Mouse (Mus musculus) heart, embryonic 11.5 days (tissue): ENCODE results near the gene Mepe. TPM values are rescaled to one million over a fixed set of nuclear protein-coding genes. Genes with fewer than 3 reads are reported as not detected.

Experiments used
- ATAC-seq: fragments of 200-750 bp; cut with Nextera tagmentation; replicated peaks from 2 replicates; pipeline ENCODE4 v1.8.0; 2017; ENCODE audit warnings: moderate library complexity; ENCODE audit not compliant: insufficient number of reproducible peaks, low FRiP score, low TSS enrichment
- H3K27ac ChIP-seq: fragments of 300-500 bp; sonication (generic); 2 replicates; pipeline ENCODE4 v1.5.1; 2014; ENCODE audit warnings: mild to moderate bottlenecking, low read depth, low read length
- H3K27me3 ChIP-seq: fragments of 300-500 bp; sonication (generic); 2 replicates; pipeline ENCODE4 v1.6.1; 2014; ENCODE audit warnings: mild to moderate bottlenecking, low read length, mixed read lengths; ENCODE audit not compliant: control insufficient read depth, insufficient read depth
- H3K36me3 ChIP-seq: fragments of 300-500 bp; sonication (generic); 2 replicates; pipeline ENCODE4 v1.6.1; 2014; ENCODE audit warnings: mild to moderate bottlenecking, low read length, moderate library complexity, mixed read lengths; ENCODE audit not compliant: control insufficient read depth, insufficient read depth
- H3K4me1 ChIP-seq: fragments of 300-500 bp; sonication (generic); 2 replicates; pipeline ENCODE4 v1.6.1; 2014; ENCODE audit warnings: low read length; ENCODE audit not compliant: control insufficient read depth, insufficient read depth
- H3K4me2 ChIP-seq: fragments of 300-500 bp; sonication (generic); 2 replicates; pipeline ENCODE4 v1.6.1; 2014; ENCODE audit warnings: mild to moderate bottlenecking, moderate library complexity
- H3K4me3 ChIP-seq: fragments of 300-500 bp; sonication (generic); 2 replicates; pipeline ENCODE4 v1.5.1; 2014; ENCODE audit warnings: low read depth, low read length
- H3K9ac ChIP-seq: fragments of 300-500 bp; sonication (generic); 2 replicates; pipeline ENCODE4 v1.6.1; 2014; ENCODE audit warnings: mild to moderate bottlenecking, low read depth, low read length, moderate library complexity
- H3K9me3 ChIP-seq: fragments of 300-500 bp; sonication (generic); replicated peaks from 2 replicates; pipeline ENCODE4 v1.6.1; 2016; ENCODE audit warnings: low read length; ENCODE audit not compliant: control insufficient read depth
- WGBS: fragments of 180-500 bp; shearing (Covaris S2); extraction: QIAGEN DNeasy Blood & Tissue Kit; methylation state at CpG from one replicate; pipeline ENCODE4 v1.1.7; 2014; ENCODE audit not compliant: insufficient replicate concordance; 5-methylcytosine and 5-hydroxymethylcytosine counted together
- polyA plus RNA-seq: library from polyadenylated mRNA; unstranded; fragments of >200 nt; fragmentation: Nextera tagmentation; extraction: Ambion mirVana; gene quantifications from 2 replicates; pipeline ENCODE4 v1.2.1, GENCODE M21; 2014

Mepe gene
- polyA plus RNA-seq, 1 experiment from 2014 or later = not detected

GRCm38 (mm10) chr5:104370580-104370979 is 45.5 kb downstream of the Mepe start:
- no peak overlapping the region for H3K4me3 ChIP-seq
- 73% methylated on average over 5 of the region's 5 CpGs for WGBS
- no peak for ATAC-seq
- H3K27me3 ChIP-seq = no peaks in the 10 kb centered on the region
- no peak overlapping the region for H3K27ac ChIP-seq
- no peak overlapping the region for H3K4me2 ChIP-seq
- no peaks in the 10 kb centered on the region; the same call in 1 of the 2 replicates for H3K4me1 ChIP-seq
- no peaks in the 10 kb centered on the region for H3K36me3 ChIP-seq
- no peaks in the 10 kb centered on the region for H3K9me3 ChIP-seq
- no peak overlapping the region for H3K9ac ChIP-seq

GRCm38 (mm10) chr5:104371284-104371683 is 46.2 kb downstream of the Mepe start:
- H3K9ac ChIP-seq = no peak overlapping the region
- no peaks in the 10 kb centered on the region for H3K9me3 ChIP-seq
- no peaks in the 10 kb centered on the region for H3K27me3 ChIP-seq
- H3K4me1 ChIP-seq = no peaks in the 10 kb centered on the region; the same call in 1 of the 2 replicates
- no peak overlapping the region for H3K4me2 ChIP-seq
- no peaks in the 10 kb centered on the region for H3K36me3 ChIP-seq
- WGBS = 88% methylated on average over 4 of the region's 4 CpGs
- H3K4me3 ChIP-seq = no peak overlapping the region
- no peak for ATAC-seq
- no peak overlapping the region for H3K27ac ChIP-seq

GRCm38 (mm10) chr5:104373648-104374307 is 48.6 kb downstream of the Mepe start:
- no peaks in the 10 kb centered on the region for H3K36me3 ChIP-seq
- no peak for ATAC-seq
- no peaks in the 10 kb centered on the region for H3K9me3 ChIP-seq
- 82% methylated on average over 4 of the region's 4 CpGs for WGBS
- no peaks in the 10 kb centered on the region for H3K27me3 ChIP-seq
- H3K27ac ChIP-seq = no peak overlapping the region
- H3K9ac ChIP-seq = no peak overlapping the region
- no peak overlapping the region for H3K4me3 ChIP-seq
- no peaks in the 10 kb centered on the region; the same call in 1 of the 2 replicates for H3K4me1 ChIP-seq
- no peak overlapping the region for H3K4me2 ChIP-seq

- no peak overlapping the region for H3K4me2 ChIP-seq
- no peaks in the 10 kb centered on the region for H3K36me3 ChIP-seq
- H3K9ac ChIP-seq = no peak overlapping the region
- H3K27ac ChIP-seq = no peak overlapping the region
- H3K9me3 ChIP-seq = no peaks in the 10 kb centered on the region
- no peaks in the 10 kb centered on the region for H3K27me3 ChIP-seq
- ATAC-seq = no peak
- H3K4me3 ChIP-seq = no peak overlapping the region
- H3K4me1 ChIP-seq = no peaks in the 10 kb centered on the region; the same call in 1 of the 2 replicates
- 49% methylated on average over 6 of the region's 6 CpGs for WGBS
Measured at GRCm38 (mm10) chr5:104374308-104374660, 49.2 kb downstream of the Mepe start.

- no peaks in the 10 kb centered on the region for H3K9me3 ChIP-seq
- no peaks in the 10 kb centered on the region for H3K36me3 ChIP-seq
- no peak overlapping the region for H3K4me3 ChIP-seq
- H3K4me1 ChIP-seq = no peaks in the 10 kb centered on the region; the same call in 1 of the 2 replicates
- H3K27ac ChIP-seq = no peak overlapping the region
- no peaks in the 10 kb centered on the region for H3K27me3 ChIP-seq
- WGBS = 75% methylated on average over 2 of the region's 2 CpGs
- H3K4me2 ChIP-seq = no peak overlapping the region
- ATAC-seq = no peak
- no peak overlapping the region for H3K9ac ChIP-seq
Measured at GRCm38 (mm10) chr5:104375132-104375531, 50.0 kb downstream of the Mepe start.

DNA sequence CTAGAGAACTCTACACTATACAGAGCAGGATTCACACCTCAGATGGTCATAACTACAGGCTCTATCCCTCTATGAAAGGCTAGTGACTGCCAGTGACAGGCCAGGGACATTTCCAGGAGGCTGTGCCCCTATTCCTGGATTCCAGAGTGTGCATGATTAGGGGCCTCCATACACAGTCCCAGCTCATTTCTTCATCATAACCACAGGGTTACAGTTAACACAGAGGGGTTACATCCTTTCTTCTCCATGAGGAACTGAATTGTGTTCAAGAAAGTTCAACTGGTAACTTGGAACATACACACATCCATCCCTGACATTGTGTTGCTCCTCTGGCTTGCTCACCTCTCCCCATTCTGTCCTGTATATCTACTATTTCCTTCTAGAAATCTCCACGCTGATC is 51.8 kb downstream of the Mepe start:
- ATAC-seq = no peak

DNA sequence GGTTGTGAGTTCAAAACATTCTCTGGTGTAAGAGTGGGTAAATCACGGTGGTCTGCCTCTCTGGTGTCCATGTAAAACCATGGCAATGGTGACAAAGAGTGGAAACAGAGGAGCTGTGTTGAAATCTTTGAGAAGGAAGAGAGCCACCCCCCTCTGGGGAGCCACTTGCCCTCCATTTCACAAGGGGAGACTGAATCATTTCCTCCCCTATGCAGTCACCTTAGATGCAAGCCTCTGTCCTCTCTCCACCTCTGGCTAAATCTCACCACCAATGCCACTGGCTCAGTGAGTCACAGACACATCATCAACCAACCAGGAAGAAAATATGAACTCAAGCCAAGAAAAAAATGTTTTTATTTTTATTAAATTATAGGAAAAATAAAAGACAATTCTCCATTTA is 55.4 kb downstream of the Mepe start:
- 69% methylated on average over 1 of the region's 1 CpGs for WGBS
- Histone ChIP-seq H3K4me1 (no peaks in the 10 kb centered on the region), H3K9ac (no peak overlapping the region), H3K27me3 (no peaks in the 10 kb centered on the region), H3K9me3 (no peaks in the 10 kb centered on the region), H3K36me3 (no peaks in the 10 kb centered on the region), H3K4me3 (no peak overlapping the region), H3K4me2 (no peak overlapping the region), H3K27ac (no peak overlapping the region)
- no peak for ATAC-seq

More for the DNA sequence above, 51.8 kb downstream of the Mepe start:
- Histone ChIP-seq H3K9ac (no peak overlapping the region), H3K27ac (no peak overlapping the region), H3K4me2 (no peak overlapping the region), H3K9me3 (no peaks in the 10 kb centered on the region), H3K4me1 (no peaks in the 10 kb centered on the region; the same call in 1 of the 2 replicates), H3K27me3 (no peaks in the 10 kb centered on the region), H3K4me3 (no peak overlapping the region), H3K36me3 (no peaks in the 10 kb centered on the region)
- 75% methylated on average over 1 of the region's 1 CpGs for WGBS

GRCm38 (mm10) chr5:104381671-104382070 is 56.5 kb downstream of the Mepe start:
- no peaks in the 10 kb centered on the region for H3K9me3 ChIP-seq
- no peak overlapping the region for H3K27ac ChIP-seq
- no peak overlapping the region for H3K9ac ChIP-seq
- no peak overlapping the region for H3K4me3 ChIP-seq
- no peaks in the 10 kb centered on the region for H3K4me1 ChIP-seq
- H3K4me2 ChIP-seq = no peak overlapping the region
- no peaks in the 10 kb centered on the region for H3K27me3 ChIP-seq
- ATAC-seq = no peak
- WGBS = 63% methylated on average over 3 of the region's 7 CpGs
- no peaks in the 10 kb centered on the region for H3K36me3 ChIP-seq

- 89% methylated on average over 7 of the region's 7 CpGs for WGBS
- H3K4me3 ChIP-seq = no peak overlapping the region
- H3K4me1 ChIP-seq = no peaks in the 10 kb centered on the region
- no peak overlapping the region for H3K9ac ChIP-seq
- no peaks in the 10 kb centered on the region for H3K27me3 ChIP-seq
- H3K27ac ChIP-seq = no peak overlapping the region
- no peak for ATAC-seq
- no peaks in the 10 kb centered on the region for H3K36me3 ChIP-seq
- H3K9me3 ChIP-seq = no peaks in the 10 kb centered on the region
- H3K4me2 ChIP-seq = no peak overlapping the region
Measured at GRCm38 (mm10) chr5:104384540-104384939, 59.4 kb downstream of the Mepe start.
